Mouse (Mus musculus): ENCODE measurements around the gene Tbxas1.
A peak's percentile ranks its signal among the peaks of the same experiment; 100 is the strongest.

Gene Tbxas1

GRCm38 (mm10) chr6:38860301-38860700 lies 14.9 kb upstream of the Tbxas1 start:
- no peak for DNase-seq

GRCm38 (mm10) chr6:38863595-38863994 lies 11.6 kb upstream of the Tbxas1 start:
- no peak for DNase-seq

- no peak for DNase-seq
These were observed 9.4 kb upstream of the Tbxas1 start for GRCm38 (mm10) chr6:38865805-38866204.

GRCm38 (mm10) chr6:38866357-38866756 lies 8.8 kb upstream of the Tbxas1 start:
- no peak for DNase-seq

GRCm38 (mm10) chr6:38866761-38867160 lies 8.4 kb upstream of the Tbxas1 start:
- DNase-seq = no peak

- DNase-seq = no peak
These were observed 7.9 kb upstream of the Tbxas1 start for GRCm38 (mm10) chr6:38867291-38867690.

GRCm38 (mm10) chr6:38868974-38869373 lies 6.2 kb upstream of the Tbxas1 start:
- DNase-seq = no peak

- no peak for DNase-seq
These were observed 5.1 kb upstream of the Tbxas1 start for GRCm38 (mm10) chr6:38870070-38870469.

- peak; percentile 23 to 26 for DNase-seq
These were observed 4.2 kb upstream of the Tbxas1 start for GRCm38 (mm10) chr6:38871051-38871450.

- DNase-seq = no peak
These were observed 1.9 kb upstream of the Tbxas1 start for GRCm38 (mm10) chr6:38873316-38873715.

- DNase-seq = peak in 1 of 2 experiments; percentile 58
These were observed 1.2 kb upstream of the Tbxas1 start for GRCm38 (mm10) chr6:38874035-38874434.

- peak in 1 of 2 experiments; percentile 44 for DNase-seq
These were observed 493 bp upstream of the Tbxas1 start for GRCm38 (mm10) chr6:38874565-38875257.

GRCm38 (mm10) chr6:38876071-38876911 lies 1.1 kb downstream of the Tbxas1 start, which contains the start of gene Hipk2:
Hipk2 (minus strand) TSS chr6:38876165.
- DNase-seq = peak; percentile 65 to 80

GRCm38 (mm10) chr6:38877674-38878073 lies 2.5 kb downstream of the Tbxas1 start:
- DNase-seq = no peak

GRCm38 (mm10) chr6:38881468-38881867 lies 6.3 kb downstream of the Tbxas1 start:
- DNase-seq = no peak

GRCm38 (mm10) chr6:38881975-38882374 lies 6.8 kb downstream of the Tbxas1 start:
- no peak for DNase-seq

GRCm38 (mm10) chr6:38882728-38883171 lies 7.5 kb downstream of the Tbxas1 start:
- no peak for DNase-seq

- DNase-seq = no peak
These were observed 9.3 kb downstream of the Tbxas1 start for GRCm38 (mm10) chr6:38884482-38884881.

- no peak for DNase-seq
These were observed 9.9 kb downstream of the Tbxas1 start for GRCm38 (mm10) chr6:38885132-38885531.

- DNase-seq = no peak
These were observed 12.2 kb downstream of the Tbxas1 start for GRCm38 (mm10) chr6:38887436-38887835.

- no peak for DNase-seq
These were observed 14.0 kb downstream of the Tbxas1 start for GRCm38 (mm10) chr6:38889156-38889555.

GRCm38 (mm10) chr6:38892017-38892416 lies 16.8 kb downstream of the Tbxas1 start:
- DNase-seq = no peak

- no peak for DNase-seq
These were observed 18.4 kb downstream of the Tbxas1 start for GRCm38 (mm10) chr6:38893615-38894014.

GRCm38 (mm10) chr6:38900073-38900472 lies 24.9 kb downstream of the Tbxas1 start:
- DNase-seq = no peak
